Mouse (Mus musculus) erythroid progenitor cell, adult 5-6 weeks (primary cell): ENCODE measurements around the gene Fam76a. TPM values are rescaled to one million over a fixed set of nuclear protein-coding genes. Genes with fewer than 3 reads are reported as not detected.
A peak's percentile ranks its signal among the peaks of the same experiment; 100 is the strongest.
"Not testable (repeated sequence)": the region's sequence is repeated elsewhere in the genome, so short reads cannot be mapped to it uniquely, and the experiment has no call there.

Experiments used
- ATAC-seq: replicated peaks from 2 replicates; pipeline ENCODE4 v1.8.0; 2016; ENCODE audit warnings: moderate number of reproducible peaks, mild to moderate bottlenecking, moderate TSS enrichment, inconsistent platforms; ENCODE audit not compliant: poor library complexity, low FRiP score, severe bottlenecking
- total RNA-seq, 2 experiments: library from RNA; stranded (forward) in 1 of 2; stranded (reverse) in 1 of 2; fragments of 150-400 nt in 1 of 2; fragments of 186-747, 209-891 nt in 1 of 2; gene quantifications; 2 replicates each; pipeline versions ENCODE4 v1.2.3 to v1.2.4; 2015 to 2017; ENCODE audit warnings: low replicate concordance in 2 of 2

Gene Fam76a
- total RNA-seq, 2 experiments from 2014 or later: 30.6 to 41.3 TPM

GRCm38 (mm10) chr4:132946047-132947001 is 24.0 kb upstream of the Fam76a start:
- ATAC-seq: no peak

DNA sequence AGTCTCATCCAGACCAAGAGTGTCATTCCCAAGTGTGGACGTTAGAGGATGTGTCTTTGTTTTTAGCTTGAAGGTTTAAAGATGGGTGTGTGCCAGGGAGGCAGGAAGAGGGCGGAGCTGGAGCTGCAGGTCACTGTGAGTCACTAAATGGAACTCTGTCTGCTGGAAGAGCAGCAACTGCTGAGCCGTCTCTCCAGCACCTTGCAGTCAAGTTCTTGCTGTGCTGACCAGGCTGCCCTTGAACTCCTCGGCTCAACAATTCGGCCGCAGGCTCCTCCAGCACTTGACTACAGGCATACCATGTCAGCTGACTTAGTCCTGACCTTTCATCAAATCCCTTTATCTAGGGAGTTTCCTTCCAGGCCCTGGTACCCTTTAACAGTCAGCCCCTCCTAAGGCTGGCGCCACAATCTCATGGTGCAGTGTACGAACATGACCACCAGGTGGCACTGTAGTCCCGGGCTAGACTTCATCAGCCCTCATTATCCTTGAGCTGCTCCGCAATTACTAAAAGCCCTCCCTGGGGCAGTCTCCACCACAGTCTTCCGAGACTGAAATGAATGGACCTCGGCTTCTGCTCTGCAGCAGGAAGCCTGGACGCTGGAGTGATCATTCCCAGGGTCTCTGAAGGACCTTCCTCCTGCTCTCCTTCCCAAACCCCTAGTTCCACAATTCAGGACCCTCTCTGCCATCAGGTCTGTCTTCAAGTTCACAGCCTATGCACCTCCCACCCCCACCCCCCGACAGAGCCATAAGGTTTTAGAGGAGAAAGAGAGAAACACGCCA is 23.1 kb upstream of the Fam76a start:
- ATAC-seq: peak; percentile 79

- no peak for ATAC-seq
These were observed 22.4 kb upstream of the Fam76a start for GRCm38 (mm10) chr4:132944776-132945175.

- ATAC-seq: no peak
These were observed 21.7 kb upstream of the Fam76a start for GRCm38 (mm10) chr4:132944106-132944505.

DNA sequence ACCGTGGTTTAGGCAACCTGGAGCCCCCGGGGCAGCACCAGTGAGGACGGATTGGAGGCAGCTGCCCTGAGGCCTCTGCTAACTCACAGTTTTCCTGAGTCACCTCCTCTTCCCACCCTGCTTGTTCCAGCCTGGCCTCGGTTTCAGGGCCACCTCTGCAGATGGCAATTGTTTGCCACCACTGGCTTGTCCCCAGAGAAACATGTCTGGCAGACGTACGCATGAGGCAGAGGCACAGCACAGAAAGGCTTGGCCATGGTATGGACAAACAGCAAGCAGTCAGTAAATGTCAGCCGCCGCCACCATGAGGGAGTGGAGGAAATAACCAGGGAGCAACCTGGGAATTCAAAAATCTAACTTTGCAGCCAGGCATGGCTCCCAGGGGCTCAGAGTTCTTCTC is 20.7 kb upstream of the Fam76a start:
- no peak for ATAC-seq

DNA sequence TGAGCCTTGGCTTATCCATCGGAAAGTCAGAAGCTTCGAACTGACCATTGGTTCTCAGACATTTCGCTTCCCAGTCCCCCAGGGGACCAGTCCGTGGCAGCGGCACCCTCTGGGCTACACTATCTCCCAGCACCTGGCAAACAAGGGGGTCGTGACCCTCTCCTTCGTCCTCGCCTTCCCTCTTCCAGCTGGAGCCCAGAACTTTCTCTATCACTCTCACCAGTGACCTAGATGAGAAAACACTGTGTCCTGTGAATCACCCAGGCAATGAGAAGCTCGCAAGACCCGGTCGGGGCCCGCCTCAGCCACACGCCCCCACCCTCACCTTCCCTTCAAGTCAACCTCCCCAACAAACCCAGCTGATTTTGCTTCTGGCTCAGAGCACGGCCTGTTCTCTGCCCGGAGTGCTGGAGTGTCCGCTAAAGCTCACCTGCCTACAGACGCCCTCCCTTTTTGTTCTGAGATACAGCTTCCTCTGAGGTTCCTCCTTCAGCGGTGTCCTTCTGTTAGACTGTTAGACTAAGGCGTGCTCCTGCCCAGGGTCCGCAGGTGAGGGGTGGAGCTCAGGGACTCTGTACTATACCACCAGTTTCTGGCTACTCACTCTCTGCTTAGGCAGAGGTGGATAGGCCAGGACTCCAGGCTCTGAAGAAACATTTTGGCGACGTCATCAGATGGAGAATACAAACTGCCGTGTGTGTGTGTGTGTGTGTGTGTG is 18.8 kb upstream of the Fam76a start:
- ATAC-seq: no peak

- peak; percentile 44; the same call in 1 of the 2 replicates for ATAC-seq
These were observed 17.2 kb upstream of the Fam76a start for GRCm38 (mm10) chr4:132939421-132940127.

DNA sequence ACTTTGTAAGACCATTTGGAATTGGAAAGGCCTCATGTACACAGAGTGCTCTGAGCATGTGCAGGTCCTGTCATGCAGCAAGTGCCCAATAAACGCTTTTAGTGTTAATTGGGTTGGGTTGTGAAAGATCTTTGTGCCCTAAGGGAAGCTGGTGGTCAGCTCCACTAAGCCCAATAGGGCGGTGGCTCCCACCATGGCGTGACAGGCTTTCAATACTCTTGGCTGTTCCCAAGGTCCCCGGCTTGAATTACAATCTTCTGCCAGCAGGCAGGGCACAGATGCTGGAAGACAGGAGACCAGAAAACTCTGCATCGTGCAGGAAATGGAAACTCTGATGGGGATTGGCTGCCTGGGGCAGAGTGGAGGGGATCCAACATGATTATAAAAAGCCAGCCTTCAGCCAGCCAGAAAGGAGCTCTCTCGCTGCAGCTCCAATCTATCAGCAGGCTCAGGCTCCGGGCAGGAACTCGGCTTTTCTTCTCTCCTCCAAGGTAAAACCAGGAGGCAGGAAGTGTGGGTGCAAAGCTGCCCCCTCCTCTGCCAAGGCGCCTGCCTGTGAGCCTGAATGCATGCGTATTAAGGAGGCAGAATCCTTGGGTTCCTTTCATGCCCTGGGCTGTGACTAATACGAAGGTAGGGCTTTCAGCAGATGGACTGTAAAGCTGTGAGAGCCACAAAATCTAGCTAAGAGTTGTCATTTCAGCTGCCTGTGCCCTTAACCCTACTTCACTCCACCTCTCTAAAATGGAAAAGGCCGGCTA is 16.0 kb upstream of the Fam76a start:
- no peak for ATAC-seq

DNA sequence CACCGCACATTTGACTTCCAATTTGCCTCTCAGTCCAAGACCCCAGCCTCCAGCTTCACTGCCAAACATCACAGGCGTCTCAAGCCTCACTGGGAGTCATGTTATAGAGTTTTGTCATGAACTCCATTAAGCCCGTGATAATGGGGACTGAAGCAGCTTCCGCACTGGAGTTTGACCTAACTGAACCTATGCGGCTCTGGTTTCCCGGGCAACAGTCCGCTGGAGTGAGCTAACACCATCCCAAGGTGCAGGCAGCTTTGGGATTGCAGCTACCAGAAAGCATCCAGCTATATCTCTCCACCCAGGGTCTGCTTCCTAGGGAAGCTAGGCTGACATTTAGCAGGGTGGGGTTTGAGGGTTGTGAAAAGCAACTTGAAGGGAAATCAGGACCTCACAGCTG is 12.3 kb upstream of the Fam76a start:
- no peak for ATAC-seq

DNA sequence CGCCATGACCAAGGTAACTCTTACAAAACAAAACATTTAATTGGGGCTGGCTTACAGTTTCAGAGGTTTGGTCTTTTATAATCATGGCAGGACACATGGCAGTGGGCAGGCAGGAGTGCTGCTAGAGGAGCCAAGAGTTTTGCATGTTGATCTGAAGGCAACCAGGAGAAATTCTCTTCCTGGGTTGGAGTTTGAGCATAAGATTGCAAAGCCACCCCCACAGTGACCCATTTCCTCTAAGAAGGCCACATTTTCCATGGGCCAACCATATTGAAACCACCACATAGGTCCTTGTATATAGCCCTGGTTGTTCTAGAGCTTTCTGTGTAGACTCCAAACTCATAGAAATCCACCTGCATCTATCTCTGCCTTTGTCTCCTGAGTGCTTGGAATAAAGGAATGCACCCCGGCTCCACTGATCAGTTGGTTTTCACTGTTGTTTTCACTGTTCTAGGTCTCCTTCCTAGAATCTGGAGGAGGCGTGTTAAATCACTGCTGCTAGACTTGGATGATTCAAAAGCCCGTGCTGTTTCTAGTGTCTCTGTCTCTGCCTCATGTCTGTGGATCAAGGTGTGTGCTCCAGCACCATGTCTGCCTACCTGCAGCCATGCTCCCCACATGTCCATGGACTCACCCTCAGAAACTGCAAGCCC is 10.5 kb upstream of the Fam76a start:
- no peak for ATAC-seq

DNA sequence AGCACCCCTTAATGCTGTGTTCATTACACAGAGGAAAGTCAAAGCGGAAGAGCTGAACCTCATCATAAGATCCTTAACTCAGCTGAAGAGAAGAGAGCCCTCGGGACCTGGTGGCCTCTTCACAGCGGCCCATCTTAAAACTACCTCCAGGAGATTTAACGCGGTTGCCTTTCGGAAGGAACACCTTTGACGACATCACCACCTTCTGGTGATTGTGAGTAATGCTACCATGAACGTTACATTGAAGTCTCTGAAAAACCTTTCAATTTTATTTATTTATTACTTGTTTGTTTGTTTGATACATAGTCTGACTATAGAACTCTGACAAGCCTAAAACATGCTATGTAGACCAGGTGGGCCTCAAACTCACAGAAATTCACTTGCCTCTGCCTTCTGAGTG is 8.4 kb upstream of the Fam76a start:
- peak; percentile 57; the same call in 1 of the 2 replicates for ATAC-seq

DNA sequence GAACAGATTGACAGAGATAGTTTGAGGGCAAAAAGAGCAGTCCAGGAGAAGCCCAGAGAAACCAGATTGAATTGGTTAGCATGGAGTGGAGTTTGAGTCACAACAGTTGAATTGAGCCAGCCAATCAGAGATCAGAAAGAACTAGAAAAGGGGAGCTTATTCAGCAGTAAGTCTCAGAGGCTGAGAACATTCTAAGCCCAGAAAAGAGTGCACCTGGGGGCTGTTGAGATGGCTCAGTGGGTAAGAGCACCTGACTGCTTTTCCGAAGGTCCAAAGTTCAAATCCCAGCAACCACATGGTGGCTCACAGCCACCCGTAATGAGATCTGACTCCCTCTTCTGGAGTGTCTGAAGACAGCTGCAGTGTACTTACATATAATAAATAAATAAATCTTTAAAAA is 4.2 kb upstream of the Fam76a start:
- not testable (repeated sequence) for ATAC-seq

- ATAC-seq: peak; percentile 58
These were observed 262 bp downstream of the Fam76a start for GRCm38 (mm10) chr4:132922061-132922530.

- no peak for ATAC-seq
These were observed 870 bp downstream of the Fam76a start for GRCm38 (mm10) chr4:132921488-132921887.

GRCm38 (mm10) chr4:132920171-132920570 is 2.2 kb downstream of the Fam76a start:
- ATAC-seq: no peak

- ATAC-seq: not testable (repeated sequence)
These were observed 3.9 kb downstream of the Fam76a start for GRCm38 (mm10) chr4:132918493-132918892.

GRCm38 (mm10) chr4:132912156-132912555 is 10.2 kb downstream of the Fam76a start:
- ATAC-seq: no peak

- ATAC-seq: no peak
These were observed 16.5 kb downstream of the Fam76a start for GRCm38 (mm10) chr4:132905843-132906360.
